Mouse (Mus musculus): ENCODE measurements at regions not wholly inside any gene's neighbourhood (a gene's known extent, or its start where the extent isn't known, plus 50 kb on each side); places are given as distances from the start of the nearest gene placed in this dataset.
"Not testable (repeated sequence)": the region's sequence is repeated elsewhere in the genome, so short reads cannot be mapped to it uniquely, and the experiment has no call there.

DNA sequence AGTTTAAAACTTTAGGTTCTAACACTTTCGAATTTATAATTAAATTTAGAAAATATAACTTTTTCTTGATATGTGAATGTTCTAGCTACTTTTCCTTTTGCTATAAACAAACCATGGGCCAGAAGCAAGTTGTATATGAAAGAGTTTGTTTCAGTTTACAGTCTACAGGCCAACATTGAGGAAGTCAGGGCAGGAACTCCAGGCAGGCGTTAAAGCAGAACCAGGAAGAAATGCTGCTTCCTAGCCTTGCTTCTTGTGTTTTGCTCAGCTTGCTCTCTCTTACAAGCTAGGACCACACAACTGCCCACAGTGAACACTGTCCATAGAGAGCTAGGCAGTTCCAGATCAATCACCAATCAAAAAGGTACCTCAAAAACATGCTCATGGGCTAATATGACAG is 861.9 kb upstream of the Olfr1507 start:
- not testable (repeated sequence) for DNase-seq (ENCODE audit: low spot score); H3K9ac ChIP-seq (ENCODE audit: low read depth, low read length); H3K36me3 ChIP-seq (ENCODE audit: insufficient read depth, low read length); H3K27ac ChIP-seq; H3K4me1 ChIP-seq (replicated peaks; ENCODE audit: insufficient read depth, low read length); ATAC-seq (replicated peaks; ENCODE audit: low FRiP score, low read depth); H3K4me2 ChIP-seq (ENCODE audit: low read length); H3K9me3 ChIP-seq (replicated peaks; ENCODE audit: low read length); H3K4me3 ChIP-seq (replicated peaks; ENCODE audit: low read depth, low read length); H3K27me3 ChIP-seq (ENCODE audit: insufficient read depth, low read length)
- WGBS: 83% methylated on average over 1 of the region's 2 CpGs

DNA sequence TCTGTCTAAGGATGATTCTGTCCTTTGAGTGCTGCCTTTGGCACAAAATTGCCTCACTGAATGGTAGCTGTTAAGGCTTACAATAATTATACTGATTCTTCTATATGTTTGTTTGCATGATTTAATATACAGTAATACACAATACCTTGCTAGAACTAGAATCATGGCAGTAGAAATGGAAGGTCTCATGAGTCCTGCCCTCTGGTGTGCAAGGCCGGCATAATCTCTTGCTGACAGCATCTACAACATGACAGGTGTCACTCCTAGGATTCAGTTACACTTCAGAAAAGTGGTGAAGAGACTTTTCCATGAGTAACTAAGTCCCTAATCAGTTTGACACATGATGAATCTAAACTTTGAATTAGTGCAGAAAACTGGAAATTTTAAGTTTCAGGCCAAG is 861.2 kb upstream of the Olfr1507 start:
- H3K9ac ChIP-seq (ENCODE audit: low read depth, low read length); H3K9me3 ChIP-seq (replicated peaks; ENCODE audit: low read length); H3K27ac ChIP-seq; H3K4me3 ChIP-seq (replicated peaks; ENCODE audit: low read depth, low read length); H3K4me2 ChIP-seq (ENCODE audit: low read length); H3K36me3 ChIP-seq (ENCODE audit: insufficient read depth, low read length); H3K4me1 ChIP-seq (replicated peaks; ENCODE audit: insufficient read depth, low read length); ATAC-seq (replicated peaks; ENCODE audit: low FRiP score, low read depth); H3K27me3 ChIP-seq (ENCODE audit: insufficient read depth, low read length); DNase-seq (ENCODE audit: low spot score): not testable (repeated sequence)
- WGBS: no CpG with 5 or more reads among the region's 1 CpGs

DNA sequence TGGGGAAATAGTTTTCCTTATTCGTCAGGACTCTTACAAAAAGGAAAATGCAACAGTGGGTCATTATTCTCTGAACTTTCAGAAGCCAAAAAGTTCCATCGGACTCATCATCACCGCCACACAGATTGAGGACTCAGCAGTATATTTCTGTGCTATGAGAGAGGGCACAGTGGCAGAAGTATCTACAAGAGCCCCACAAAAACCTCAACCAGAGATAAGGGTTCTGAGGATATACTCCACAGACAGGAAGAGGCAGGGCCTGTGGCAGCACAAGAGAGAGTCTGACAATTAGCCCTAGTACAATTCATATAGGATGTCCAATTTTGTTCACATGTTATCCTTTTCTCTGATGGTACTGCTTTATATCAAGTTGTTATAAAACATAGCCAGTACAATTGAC is 855.9 kb upstream of the Olfr1507 start:
- WGBS: 90% methylated on average over 2 of the region's 3 CpGs
- not testable (repeated sequence) for ATAC-seq (replicated peaks; ENCODE audit: low FRiP score, low read depth); H3K4me3 ChIP-seq (replicated peaks; ENCODE audit: low read depth, low read length); DNase-seq (ENCODE audit: low spot score); H3K4me1 ChIP-seq (replicated peaks; ENCODE audit: insufficient read depth, low read length); H3K27ac ChIP-seq; H3K4me2 ChIP-seq (ENCODE audit: low read length); H3K9ac ChIP-seq (ENCODE audit: low read depth, low read length); H3K27me3 ChIP-seq (ENCODE audit: insufficient read depth, low read length); H3K36me3 ChIP-seq (ENCODE audit: insufficient read depth, low read length); H3K9me3 ChIP-seq (replicated peaks; ENCODE audit: low read length)

DNA sequence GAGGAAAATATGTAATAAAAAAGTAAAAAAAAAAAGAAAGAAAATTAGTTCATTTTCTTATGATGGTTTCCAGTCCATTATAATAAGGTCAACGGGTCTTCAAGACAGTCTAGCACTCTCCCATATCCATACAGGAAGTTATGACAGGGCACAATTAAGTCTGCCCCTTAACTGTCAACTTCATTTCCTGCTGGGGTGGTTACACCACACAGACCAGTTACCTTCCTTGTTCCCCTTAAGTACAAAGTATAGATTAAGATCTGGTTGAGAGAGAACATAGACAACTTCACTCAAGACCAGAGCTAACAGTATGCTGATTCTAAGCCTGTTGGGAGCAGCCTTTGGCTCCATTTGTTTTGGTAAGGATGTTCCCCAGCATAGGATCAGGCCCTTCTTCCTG is 855.2 kb upstream of the Olfr1507 start:
- not testable (repeated sequence) for H3K4me1 ChIP-seq (replicated peaks; ENCODE audit: insufficient read depth, low read length); H3K9ac ChIP-seq (ENCODE audit: low read depth, low read length); H3K27me3 ChIP-seq (ENCODE audit: insufficient read depth, low read length); H3K27ac ChIP-seq; ATAC-seq (replicated peaks; ENCODE audit: low FRiP score, low read depth); H3K9me3 ChIP-seq (replicated peaks; ENCODE audit: low read length); H3K36me3 ChIP-seq (ENCODE audit: insufficient read depth, low read length); H3K4me2 ChIP-seq (ENCODE audit: low read length); DNase-seq (ENCODE audit: low spot score); H3K4me3 ChIP-seq (replicated peaks; ENCODE audit: low read depth, low read length)
- WGBS: 91% methylated on average over 1 of the region's 1 CpGs

DNA sequence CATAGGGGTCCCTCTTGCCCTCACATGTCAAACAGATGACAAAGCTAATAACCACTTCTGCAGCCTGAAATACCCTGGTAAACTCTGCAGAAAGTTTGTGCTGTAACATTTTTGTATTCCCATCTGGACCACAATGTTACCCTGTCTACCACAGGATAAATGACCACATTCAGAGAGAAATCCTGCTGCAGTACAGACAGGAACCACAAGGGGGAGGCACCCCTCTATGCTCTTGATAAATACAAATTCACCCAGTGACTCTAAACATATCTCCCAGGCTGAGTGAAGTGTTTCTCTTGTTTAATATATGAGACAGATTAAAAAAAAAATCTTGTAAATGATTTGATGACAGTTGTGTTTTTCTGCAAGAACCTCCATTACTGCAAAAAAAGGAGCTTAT is 853.6 kb upstream of the Olfr1507 start:
- not testable (repeated sequence) for H3K4me2 ChIP-seq (ENCODE audit: low read length); H3K9ac ChIP-seq (ENCODE audit: low read depth, low read length); DNase-seq (ENCODE audit: low spot score); H3K36me3 ChIP-seq (ENCODE audit: insufficient read depth, low read length); H3K27me3 ChIP-seq (ENCODE audit: insufficient read depth, low read length); ATAC-seq (replicated peaks; ENCODE audit: low FRiP score, low read depth); H3K4me1 ChIP-seq (replicated peaks; ENCODE audit: insufficient read depth, low read length); H3K9me3 ChIP-seq (replicated peaks; ENCODE audit: low read length); H3K27ac ChIP-seq; H3K4me3 ChIP-seq (replicated peaks; ENCODE audit: low read depth, low read length)
- TF ChIP-seq CTCF (IDR thresholded peaks at IDR 0.05; ENCODE audit: low read depth): peak; percentile 47; the same call in 1 of the 2 replicates

DNA sequence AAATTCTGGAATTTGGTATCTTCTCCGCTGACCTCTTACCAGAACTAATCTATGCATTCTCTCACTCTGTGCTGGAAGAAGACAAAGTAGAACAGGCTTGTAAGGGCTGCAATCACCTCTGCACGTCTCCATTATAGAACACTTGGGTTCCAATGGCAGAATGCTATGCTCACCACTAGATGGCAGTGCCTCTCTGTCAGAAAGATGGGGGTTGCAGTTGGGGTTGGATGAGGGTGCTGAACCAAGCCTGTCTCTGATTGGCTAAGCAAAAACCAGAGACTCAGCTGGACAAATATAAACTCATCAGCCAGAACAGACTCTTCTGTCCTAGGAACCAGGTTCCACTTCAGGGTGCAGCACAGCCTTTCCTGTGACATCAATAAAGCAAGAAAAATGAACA is 850.0 kb upstream of the Olfr1507 start:
- not testable (repeated sequence) for H3K4me1 ChIP-seq (replicated peaks; ENCODE audit: insufficient read depth, low read length); ATAC-seq (replicated peaks; ENCODE audit: low FRiP score, low read depth); H3K4me3 ChIP-seq (replicated peaks; ENCODE audit: low read depth, low read length); DNase-seq (ENCODE audit: low spot score); H3K9ac ChIP-seq (ENCODE audit: low read depth, low read length); H3K9me3 ChIP-seq (replicated peaks; ENCODE audit: low read length); H3K36me3 ChIP-seq (ENCODE audit: insufficient read depth, low read length); H3K27ac ChIP-seq; H3K4me2 ChIP-seq (ENCODE audit: low read length); H3K27me3 ChIP-seq (ENCODE audit: insufficient read depth, low read length)
- WGBS: 47% methylated on average over 2 of the region's 2 CpGs
- peak; percentile 53; the same call in 1 of the 2 replicates for TF ChIP-seq CTCF (IDR thresholded peaks at IDR 0.05; ENCODE audit: low read depth)

DNA sequence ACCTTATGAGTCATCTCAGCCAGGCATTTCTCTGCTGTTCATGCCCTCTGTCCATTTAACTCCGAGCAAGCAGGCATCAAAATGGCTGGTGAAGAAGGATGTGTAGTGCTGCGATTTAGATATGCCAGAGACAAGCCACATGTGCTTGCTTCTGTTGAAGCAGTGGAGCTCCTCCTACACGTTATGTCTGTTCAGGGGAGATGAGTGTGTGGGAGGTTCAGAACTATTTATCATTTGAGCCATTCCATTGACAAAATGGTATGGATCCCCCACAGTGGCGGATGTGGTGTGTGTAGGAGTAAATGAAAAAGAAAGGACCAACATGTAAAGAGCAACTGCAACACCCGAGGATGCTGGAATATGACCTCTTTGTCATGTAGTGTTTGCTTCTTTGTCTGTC is 848.3 kb upstream of the Olfr1507 start:
- not testable (repeated sequence) for H3K27ac ChIP-seq; H3K9ac ChIP-seq (ENCODE audit: low read depth, low read length); H3K4me3 ChIP-seq (replicated peaks; ENCODE audit: low read depth, low read length); DNase-seq (ENCODE audit: low spot score); H3K4me1 ChIP-seq (replicated peaks; ENCODE audit: insufficient read depth, low read length); H3K4me2 ChIP-seq (ENCODE audit: low read length); H3K27me3 ChIP-seq (ENCODE audit: insufficient read depth, low read length); H3K36me3 ChIP-seq (ENCODE audit: insufficient read depth, low read length); ATAC-seq (replicated peaks; ENCODE audit: low FRiP score, low read depth); H3K9me3 ChIP-seq (replicated peaks; ENCODE audit: low read length)
- WGBS: 41% methylated on average over 5 of the region's 5 CpGs

DNA sequence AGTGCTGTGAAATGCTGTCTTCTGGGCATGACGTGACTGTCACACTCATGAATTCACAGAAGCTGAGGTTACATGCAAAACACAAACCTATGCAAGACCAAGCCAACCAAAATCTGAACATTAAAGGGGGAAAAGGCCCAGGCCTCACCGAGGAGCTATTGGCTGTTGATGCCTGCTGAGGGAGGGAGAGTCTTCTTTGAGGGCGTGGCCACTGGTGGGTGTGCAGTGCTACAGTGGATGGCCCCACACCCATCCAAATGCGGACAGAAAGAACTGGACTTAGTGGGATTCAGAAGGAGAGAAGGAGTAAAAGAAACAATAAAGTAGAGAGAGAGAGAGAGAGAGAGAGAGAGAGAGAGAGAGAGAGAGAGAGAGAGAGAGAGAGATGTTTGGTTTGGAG is 843.6 kb upstream of the Olfr1507 start:
- H3K4me3 ChIP-seq (replicated peaks; ENCODE audit: low read depth, low read length); H3K36me3 ChIP-seq (ENCODE audit: insufficient read depth, low read length); ATAC-seq (replicated peaks; ENCODE audit: low FRiP score, low read depth); H3K4me2 ChIP-seq (ENCODE audit: low read length); H3K9ac ChIP-seq (ENCODE audit: low read depth, low read length); H3K9me3 ChIP-seq (replicated peaks; ENCODE audit: low read length); H3K27ac ChIP-seq; H3K4me1 ChIP-seq (replicated peaks; ENCODE audit: insufficient read depth, low read length); DNase-seq (ENCODE audit: low spot score); H3K27me3 ChIP-seq (ENCODE audit: insufficient read depth, low read length): not testable (repeated sequence)
- 67% methylated on average over 1 of the region's 4 CpGs for WGBS

DNA sequence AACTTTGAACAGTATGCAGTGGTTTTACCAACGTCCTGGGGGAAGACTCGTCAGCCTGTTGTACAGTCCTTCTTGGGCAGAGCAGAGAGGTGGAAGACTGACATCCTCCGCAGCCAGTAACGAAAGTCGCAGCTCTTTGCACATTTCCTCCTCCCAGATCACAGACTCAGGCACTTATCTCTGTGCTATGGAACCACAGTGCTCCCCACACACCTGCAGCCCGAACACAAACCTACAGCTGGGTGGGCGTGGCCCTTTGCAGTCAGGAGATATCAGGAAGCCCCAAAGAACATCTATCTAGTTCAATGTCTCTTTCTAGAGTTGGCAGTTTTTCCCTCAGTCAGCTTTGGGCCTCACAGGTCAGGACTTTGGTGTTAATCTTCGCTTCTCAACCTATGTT is 841.9 kb upstream of the Olfr1507 start:
- H3K9me3 ChIP-seq (replicated peaks; ENCODE audit: low read length); H3K27ac ChIP-seq; ATAC-seq (replicated peaks; ENCODE audit: low FRiP score, low read depth); H3K27me3 ChIP-seq (ENCODE audit: insufficient read depth, low read length); H3K9ac ChIP-seq (ENCODE audit: low read depth, low read length); H3K4me1 ChIP-seq (replicated peaks; ENCODE audit: insufficient read depth, low read length); DNase-seq (ENCODE audit: low spot score); H3K36me3 ChIP-seq (ENCODE audit: insufficient read depth, low read length); H3K4me3 ChIP-seq (replicated peaks; ENCODE audit: low read depth, low read length); H3K4me2 ChIP-seq (ENCODE audit: low read length): not testable (repeated sequence)
- 74% methylated on average over 3 of the region's 8 CpGs for WGBS

DNA sequence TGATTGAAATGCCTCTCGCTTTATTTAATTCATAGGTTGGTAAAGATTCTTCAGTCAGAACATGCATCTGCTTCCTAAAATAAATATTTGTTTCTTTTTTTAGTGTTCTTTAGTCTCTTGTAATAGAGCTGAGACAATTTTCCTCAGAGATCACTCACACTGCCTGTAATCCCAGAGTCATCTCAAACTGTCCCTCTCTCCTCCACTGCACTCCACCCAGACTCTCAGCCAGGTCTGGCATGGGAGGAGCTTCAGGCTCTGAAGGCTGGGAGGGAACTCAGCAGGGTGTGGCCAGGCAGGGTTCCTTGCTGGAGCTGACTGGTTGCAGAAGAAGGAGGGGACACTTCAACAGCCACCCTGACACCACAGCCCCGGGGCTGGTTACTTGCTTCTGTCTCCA is 841.2 kb upstream of the Olfr1507 start:
- H3K27ac ChIP-seq; H3K27me3 ChIP-seq (ENCODE audit: insufficient read depth, low read length); H3K4me2 ChIP-seq (ENCODE audit: low read length); H3K9me3 ChIP-seq (replicated peaks; ENCODE audit: low read length); H3K4me1 ChIP-seq (replicated peaks; ENCODE audit: insufficient read depth, low read length); H3K4me3 ChIP-seq (replicated peaks; ENCODE audit: low read depth, low read length); H3K9ac ChIP-seq (ENCODE audit: low read depth, low read length); ATAC-seq (replicated peaks; ENCODE audit: low FRiP score, low read depth); H3K36me3 ChIP-seq (ENCODE audit: insufficient read depth, low read length); DNase-seq (ENCODE audit: low spot score): not testable (repeated sequence)
- 0% methylated on average over 1 of the region's 2 CpGs for WGBS

Measured in kidney, postnatal 0 days (tissue).